Mouse (Mus musculus) myocyte (in vitro differentiated cells): ENCODE data around the gene Zswim4.

Experiments
- E2F4 ChIP-seq: IDR thresholded peaks from one replicate; pipeline ENCODE4 v1.6.1; 2011; ENCODE audit warnings: mild to moderate bottlenecking, control low read depth, moderate library complexity; ENCODE audit not compliant: insufficient read depth
- MYOD1 ChIP-seq, 3 experiments: IDR thresholded peaks; one replicate each; pipeline ENCODE4 v1.6.1; 2011; ENCODE audit warnings: control low read depth in 2 of 3, low read depth in 2 of 3, mild to moderate bottlenecking in 2 of 3, moderate library complexity in 1 of 3; ENCODE audit not compliant: insufficient read length in 2 of 3, control insufficient read depth in 1 of 3
- POLR2A ChIP-seq: IDR thresholded peaks from one replicate; pipeline ENCODE4 v1.6.1; 2011; ENCODE audit warnings: low read depth, mild to moderate bottlenecking, control low read depth, moderate library complexity; ENCODE audit not compliant: insufficient read length
- SRF ChIP-seq: IDR thresholded peaks from one replicate; pipeline ENCODE4 v1.6.1; 2011; ENCODE audit warnings: low read depth; ENCODE audit not compliant: control insufficient read depth, insufficient read length
- TCF12 ChIP-seq: IDR thresholded peaks from one replicate; pipeline ENCODE4 v1.6.1; 2011; ENCODE audit warnings: mild to moderate bottlenecking, control low read depth; ENCODE audit not compliant: poor library complexity, insufficient read depth, severe bottlenecking
- USF1 ChIP-seq: IDR thresholded peaks from one replicate; pipeline ENCODE4 v1.6.1; 2011; ENCODE audit warnings: low read depth, mild to moderate bottlenecking, control low read depth, moderate library complexity

- no peak for TF ChIP-seq USF1
- TF ChIP-seq POLR2A: peak; percentile 77
- TF ChIP-seq E2F4: no peak
- TF ChIP-seq TCF12: no peak
- no peak for TF ChIP-seq SRF
- TF ChIP-seq MYOD1 (IDR thresholded peaks at IDR 0.05; ENCODE audit: control insufficient read depth in 1 of 3, insufficient read length in 2 of 3, low read depth in 2 of 3): no peak
Measured at GRCm38 (mm10) chr8:84201545-84202245, 35.2 kb downstream of the Zswim4 start.
